Mouse (Mus musculus): Measurements from ENCODE around the gene Rxfp1.

DNA sequence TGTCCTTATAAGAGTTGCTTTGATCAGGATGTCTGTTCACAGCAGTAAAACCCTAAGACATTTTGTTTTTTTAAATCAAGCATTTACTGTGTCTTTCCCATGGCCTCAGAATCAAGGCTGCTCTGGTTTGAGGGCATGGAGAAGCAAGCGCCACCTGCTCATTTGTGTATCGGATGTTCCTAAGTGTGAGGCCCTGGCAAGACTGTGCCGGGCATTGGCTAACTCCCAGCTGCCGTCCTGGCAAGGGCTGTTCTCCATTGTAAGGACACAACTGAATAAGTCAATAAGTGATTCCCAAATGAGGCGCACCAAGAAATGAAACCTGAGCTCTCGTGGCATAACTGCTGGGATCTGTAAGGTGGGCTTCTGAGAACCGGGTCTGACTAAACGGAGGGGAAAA lies 31.2 kb downstream of the Rxfp1 start:
- no peak for TF ChIP-seq POLR2A (IDR thresholded peaks at IDR 0.05; ENCODE audit: extremely low read depth, insufficient read depth, low read length)
- no peak for TF ChIP-seq CTCF (IDR thresholded peaks at IDR 0.05; ENCODE audit: low read depth, low read length)
